Mouse (Mus musculus) left cerebral cortex, postnatal 14 days (tissue): ENCODE results near the gene Olfr1293-ps. TPM values are rescaled to one million over a fixed set of nuclear protein-coding genes. Genes with fewer than 3 reads are reported as not detected.

ENCODE experiments used
- DNase-seq, 2 experiments: peaks; one replicate each; pipeline ENCODE4 v3.0.0; 2021 to 2022; ENCODE audit warnings: low spot score in 2 of 2, mixed read lengths in 1 of 2
- intact Hi-C: fragments of 180-260 bp; cut with DNase I; formaldehyde crosslinking; loops from one replicate; pipeline ENCODE4 v1.15.1; 2025
- long read RNA-seq, 2 experiments: library from polyadenylated mRNA; stranded (forward); transcript quantifications; one replicate each; pipeline ENCODE4 v2.0.0; 2021
- total RNA-seq, 2 experiments: library from RNA; stranded (reverse); gene quantifications; 2 replicates each; pipeline ENCODE4 v1.2.3; 2021

Olfr1293-ps gene
- total RNA-seq: not detected
- long read RNA-seq, experiment 1: 0 reads
- long read RNA-seq, experiment 2: 0 reads

DNA sequence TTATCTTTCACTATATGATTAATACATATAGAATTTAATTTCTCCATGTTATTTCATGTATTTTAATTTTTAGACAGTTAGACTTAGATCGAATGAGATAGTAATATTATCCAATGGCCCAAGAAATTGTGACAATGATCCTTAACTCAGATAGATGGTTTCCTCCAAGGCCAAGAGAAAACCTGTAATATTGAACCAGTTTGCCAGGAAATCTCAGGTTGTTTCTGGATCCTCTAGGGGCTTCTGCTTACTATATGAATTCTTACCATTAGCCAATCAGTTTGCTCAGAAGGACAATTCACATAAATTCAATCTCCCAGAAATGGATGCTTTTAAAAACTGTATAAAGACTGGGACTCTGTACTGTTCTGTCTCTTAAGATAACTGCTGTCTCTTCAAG lies at the start of gene Olfr1293-ps:
Gene Olfr1293-ps (plus strand): TSS at position 301 of the 400 bp plus-strand sequence.
- intact Hi-C loops: no loop called here
- no peak for DNase-seq

- intact Hi-C loops: no loop called here
- no peak for DNase-seq
Measured at GRCm38 (mm10) chr2:111480519-111480918, 44.5 kb upstream of the Olfr1293-ps start, which contains the start of gene Olfr1289. Olfr1289 (plus strand) TSS chr2:111480819.

GRCm38 (mm10) chr2:111493729-111494128 lies 31.3 kb upstream of the Olfr1293-ps start, which contains the start of gene Olfr1290:
Olfr1290 (minus strand) TSS chr2:111493829.
- intact Hi-C loops: no loop called here
- DNase-seq: no peak

- intact Hi-C loops: no loop called here
- no peak for DNase-seq
Measured at GRCm38 (mm10) chr2:111496880-111497279, 28.1 kb upstream of the Olfr1293-ps start, which contains the start of gene Olfr1291-ps1. Olfr1291-ps1 (plus strand) TSS chr2:111497180.

- intact Hi-C loops: no loop called here
- no peak for DNase-seq
Measured at GRCm38 (mm10) chr2:111517451-111517850, 7.6 kb upstream of the Olfr1293-ps start.

DNA sequence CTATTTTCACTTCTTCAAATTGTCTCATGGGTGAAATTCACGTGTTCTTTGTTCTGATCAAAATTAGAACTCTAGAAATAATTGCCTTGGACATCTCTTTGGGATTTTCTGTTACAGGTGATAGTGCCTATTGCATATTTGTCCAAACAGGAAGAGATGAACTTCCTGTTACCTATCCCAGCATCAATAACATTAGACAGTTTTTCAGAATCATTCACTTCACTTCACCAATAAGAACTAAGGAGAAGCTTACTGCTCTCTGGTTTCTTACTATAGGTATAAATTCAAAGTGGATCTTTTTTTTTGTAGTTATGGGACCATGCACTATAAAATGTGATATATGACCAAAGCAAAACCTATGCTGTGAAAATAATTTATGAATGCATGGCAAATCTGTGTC lies 15.2 kb downstream of the Olfr1293-ps start, which contains the start of gene Olfr1294:
Gene Olfr1294 (minus strand): TSS at position 101 of the 400 bp plus-strand sequence.
- no peak for DNase-seq
- intact Hi-C loops: no loop called here

- intact Hi-C loops: no loop called here
- DNase-seq: no peak
Measured at GRCm38 (mm10) chr2:111569581-111569980, 44.6 kb downstream of the Olfr1293-ps start, which contains the start of gene Olfr1295. Olfr1295 (minus strand) TSS chr2:111569681.

Other genes starting within 250 kb of the Olfr1293-ps start
- gene Olfr1278, start 235.1 kb upstream of the Olfr1293-ps start, total RNA-seq: not detected
- not detected for gene Olfr1279, start 224.6 kb upstream of the Olfr1293-ps start, total RNA-seq
- not detected for gene Olfr1280, start 211.2 kb upstream of the Olfr1293-ps start, total RNA-seq
- not detected for gene Olfr1281, start 198.7 kb upstream of the Olfr1293-ps start, total RNA-seq
- not detected for gene Olfr1282, start 189.1 kb upstream of the Olfr1293-ps start, total RNA-seq
- gene Olfr1283, start 158.4 kb upstream of the Olfr1293-ps start, total RNA-seq: not detected
- not detected for gene Olfr1284, start 149.7 kb upstream of the Olfr1293-ps start, total RNA-seq
- gene Olfr1286, start 102.1 kb upstream of the Olfr1293-ps start, total RNA-seq: not detected
- gene Olfr1287, start 76.1 kb upstream of the Olfr1293-ps start, total RNA-seq: not detected
- gene Olfr1288, start 51.1 kb upstream of the Olfr1293-ps start, total RNA-seq: not detected
- not detected for gene Olfr1289, start 44.4 kb upstream of the Olfr1293-ps start, total RNA-seq
- gene Olfr1290, start 31.4 kb upstream of the Olfr1293-ps start, total RNA-seq: not detected
- gene Olfr1291-ps1, start 28.0 kb upstream of the Olfr1293-ps start, total RNA-seq: not detected
- not detected for gene Olfr1294, start 15.1 kb downstream of the Olfr1293-ps start, total RNA-seq
- not detected for gene Olfr1295, start 44.5 kb downstream of the Olfr1293-ps start, total RNA-seq
- not detected for gene Olfr1297, start 101.3 kb downstream of the Olfr1293-ps start, total RNA-seq
- gene Olfr1298, start 124.0 kb downstream of the Olfr1293-ps start, total RNA-seq: not detected
- gene Olfr1299, start 136.2 kb downstream of the Olfr1293-ps start, total RNA-seq: not detected
- not detected for gene Olfr1301, start 225.8 kb downstream of the Olfr1293-ps start, total RNA-seq